Mouse (Mus musculus): ENCODE data around the gene Ptprn2. TPM values are rescaled to one million over a fixed set of nuclear protein-coding genes. Genes with fewer than 3 reads are reported as not detected.
A peak's percentile ranks its signal among the peaks of the same experiment; 100 is the strongest.

Gene Ptprn2
- polyA plus RNA-seq, 1 experiment from 2014 or later = 0.07 TPM

DNA sequence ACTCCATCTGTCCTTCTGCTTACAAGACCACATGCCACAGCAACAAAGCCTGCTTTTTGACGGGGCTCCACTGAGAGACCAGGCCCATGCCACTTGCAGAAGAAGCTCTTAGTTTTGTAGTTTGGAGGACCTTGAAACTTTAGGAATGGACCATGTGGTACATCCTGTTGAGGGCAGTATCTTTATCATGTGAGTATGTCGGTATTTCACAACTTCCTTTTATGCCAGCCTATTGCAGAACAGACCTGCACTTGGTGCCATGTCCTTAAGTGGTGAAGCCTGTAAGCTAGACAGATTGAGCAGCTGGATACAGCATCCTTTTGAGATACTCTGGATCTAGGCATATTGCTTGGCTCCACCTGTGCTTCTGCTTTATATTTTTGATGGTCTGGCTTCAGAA is 12.3 kb upstream of the Ptprn2 start:
- Histone ChIP-seq H3K4me3 (ENCODE audit: low read length) (no peak overlapping the region), H3K4me2 (ENCODE audit: low read depth, low read length) (no peak overlapping the region), H3K9ac (ENCODE audit: low read length) (no peak overlapping the region), H3K36me3 (ENCODE audit: control insufficient read depth, insufficient read depth) (no peaks in the 10 kb centered on the region), H3K27ac (ENCODE audit: low read length) (no peak overlapping the region), H3K9me3 (replicated peaks; ENCODE audit: control insufficient read depth, low read length) (no peaks in the 10 kb centered on the region), H3K27me3 (ENCODE audit: control insufficient read depth, insufficient read depth, low read length) (no peaks in the 10 kb centered on the region), H3K4me1 (ENCODE audit: control insufficient read depth, insufficient read depth, low read length) (no peaks in the 10 kb centered on the region)
- no peak for ATAC-seq (replicated peaks; ENCODE audit: extremely low read depth, insufficient read depth, low FRiP score)
- WGBS = 68% methylated on average over 2 of the region's 2 CpGs

DNA sequence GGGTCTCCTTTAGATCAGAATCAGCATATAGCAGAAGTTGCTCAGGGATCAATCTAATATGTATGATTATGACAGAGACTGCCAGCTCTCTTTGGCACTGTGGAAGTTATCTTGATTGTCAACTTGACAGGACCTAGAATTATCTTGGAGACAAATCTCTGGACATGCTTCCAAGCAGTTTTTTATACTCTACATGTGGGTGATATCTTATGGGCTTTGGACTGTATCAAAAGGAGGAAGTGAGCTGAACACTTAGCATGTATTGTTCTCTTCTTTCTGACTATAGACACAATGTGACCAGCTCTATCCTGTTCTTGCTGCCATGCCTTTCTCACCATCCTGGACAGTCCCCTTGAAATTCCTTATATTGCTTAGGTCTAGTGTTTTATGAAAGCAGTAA is 11.8 kb upstream of the Ptprn2 start:
- H3K36me3 ChIP-seq (ENCODE audit: control insufficient read depth, insufficient read depth) = no peaks in the 10 kb centered on the region
- no peaks in the 10 kb centered on the region for H3K27me3 ChIP-seq (ENCODE audit: control insufficient read depth, insufficient read depth, low read length)
- ATAC-seq (replicated peaks; ENCODE audit: extremely low read depth, insufficient read depth, low FRiP score) = no peak; the same call in 1 of the 2 replicates
- no peak overlapping the region for H3K27ac ChIP-seq (ENCODE audit: low read length)
- H3K9ac ChIP-seq (ENCODE audit: low read length) = no peak overlapping the region
- H3K4me1 ChIP-seq (ENCODE audit: control insufficient read depth, insufficient read depth, low read length) = no peaks in the 10 kb centered on the region
- no peaks in the 10 kb centered on the region for H3K9me3 ChIP-seq (replicated peaks; ENCODE audit: control insufficient read depth, low read length)
- no peak overlapping the region for H3K4me3 ChIP-seq (ENCODE audit: low read length)
- no peak overlapping the region for H3K4me2 ChIP-seq (ENCODE audit: low read depth, low read length)

DNA sequence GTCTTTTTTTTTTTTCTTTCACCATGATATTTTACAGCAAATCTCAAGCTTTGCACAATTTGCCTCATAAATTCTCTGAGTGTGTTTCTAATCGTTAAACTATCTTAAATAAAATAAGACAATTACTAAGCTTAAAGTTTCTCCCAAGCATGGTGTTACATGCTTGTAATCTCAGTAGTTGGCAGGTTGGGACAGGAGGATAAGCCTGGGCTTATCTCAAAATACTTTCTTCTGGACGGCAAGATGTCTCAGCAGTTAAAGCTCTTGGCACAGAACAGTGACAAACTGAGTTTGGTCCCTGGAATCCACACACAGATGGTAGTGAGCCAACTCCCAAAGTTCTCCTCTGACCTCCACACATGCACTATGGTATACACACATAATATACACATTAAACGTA is 10.8 kb upstream of the Ptprn2 start:
- no peak overlapping the region for H3K27ac ChIP-seq (ENCODE audit: low read length)
- H3K4me1 ChIP-seq (ENCODE audit: control insufficient read depth, insufficient read depth, low read length) = no peaks in the 10 kb centered on the region
- H3K4me2 ChIP-seq (ENCODE audit: low read depth, low read length) = no peak overlapping the region
- ATAC-seq (replicated peaks; ENCODE audit: extremely low read depth, insufficient read depth, low FRiP score) = no peak
- no peaks in the 10 kb centered on the region for H3K9me3 ChIP-seq (replicated peaks; ENCODE audit: control insufficient read depth, low read length)
- no peaks in the 10 kb centered on the region for H3K36me3 ChIP-seq (ENCODE audit: control insufficient read depth, insufficient read depth)
- no peak overlapping the region for H3K4me3 ChIP-seq (ENCODE audit: low read length)
- H3K9ac ChIP-seq (ENCODE audit: low read length) = no peak overlapping the region
- 56% methylated on average over 3 of the region's 3 CpGs for WGBS
- H3K27me3 ChIP-seq (ENCODE audit: control insufficient read depth, insufficient read depth, low read length) = no peaks in the 10 kb centered on the region

DNA sequence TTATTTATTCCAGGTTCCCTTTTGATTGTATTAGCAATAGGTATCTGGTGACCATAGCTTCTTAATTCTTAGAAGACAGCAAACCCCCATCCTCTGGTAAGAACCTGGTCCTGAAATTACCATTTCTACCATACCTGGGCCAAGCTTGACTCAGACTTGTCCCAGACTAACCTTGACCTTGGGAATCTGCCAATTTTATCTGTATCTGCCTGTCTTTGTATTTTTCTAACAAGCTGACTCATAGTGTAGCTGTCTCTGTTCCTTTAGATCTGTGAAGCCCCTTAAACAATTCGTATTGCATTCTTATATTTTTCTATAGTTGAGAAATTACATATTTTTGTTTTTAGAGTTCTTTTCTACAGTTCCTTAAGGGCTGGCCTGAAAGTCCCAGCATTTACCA is 6.7 kb upstream of the Ptprn2 start:
- ATAC-seq (replicated peaks; ENCODE audit: extremely low read depth, insufficient read depth, low FRiP score) = no peak
- Histone ChIP-seq H3K9ac (ENCODE audit: low read length) (no peak overlapping the region), H3K4me2 (ENCODE audit: low read depth, low read length) (no peak overlapping the region), H3K9me3 (replicated peaks; ENCODE audit: control insufficient read depth, low read length) (no peaks in the 10 kb centered on the region), H3K27ac (ENCODE audit: low read length) (no peak overlapping the region), H3K4me1 (ENCODE audit: control insufficient read depth, insufficient read depth, low read length) (no peaks in the 10 kb centered on the region), H3K36me3 (ENCODE audit: control insufficient read depth, insufficient read depth) (no peaks in the 10 kb centered on the region), H3K27me3 (ENCODE audit: control insufficient read depth, insufficient read depth, low read length) (no peaks in the 10 kb centered on the region), H3K4me3 (ENCODE audit: low read length) (no peak overlapping the region)
- WGBS = 50% methylated on average over 1 of the region's 1 CpGs

DNA sequence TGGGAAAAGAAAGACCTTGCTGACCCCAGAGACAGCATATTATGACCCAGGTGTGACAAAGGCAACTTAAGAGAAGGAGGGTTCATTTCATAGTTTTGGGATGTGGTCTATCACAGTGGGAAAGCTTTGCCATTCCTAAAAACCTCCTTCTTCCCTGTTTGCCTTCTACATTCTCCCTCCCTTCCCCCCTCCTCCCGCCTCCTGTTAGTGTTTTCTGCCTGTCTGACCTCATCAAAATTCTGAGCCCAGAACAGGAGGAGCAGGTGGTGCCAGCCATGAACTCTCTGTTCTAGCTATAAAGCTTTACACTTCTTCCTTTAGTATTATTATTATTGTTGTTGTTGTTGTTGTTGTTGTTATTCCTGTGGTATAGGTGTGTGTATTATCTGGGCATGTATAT is 3.6 kb upstream of the Ptprn2 start:
- H3K4me3 ChIP-seq (ENCODE audit: low read length) = no peak overlapping the region
- 75% methylated on average over 1 of the region's 1 CpGs for WGBS

DNA sequence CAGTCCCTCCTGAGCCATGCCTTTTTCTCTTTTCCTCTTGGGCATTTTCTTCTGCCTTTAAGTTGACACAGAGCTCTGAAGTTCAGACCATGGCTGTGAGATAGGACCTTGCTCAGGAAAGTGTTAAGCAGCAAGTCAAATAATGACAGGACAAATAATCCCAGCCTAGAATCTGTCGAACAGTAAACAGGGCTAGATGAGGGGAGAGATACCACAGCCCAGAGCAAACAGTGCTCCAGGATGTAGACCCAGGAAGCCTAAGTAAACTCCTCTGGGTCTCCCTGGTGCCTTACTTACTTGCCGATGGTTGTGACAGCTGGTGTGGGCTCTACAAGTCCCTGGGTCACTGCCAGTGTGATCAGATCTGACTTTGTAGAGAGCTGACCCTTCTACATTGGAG is 1.9 kb upstream of the Ptprn2 start:
- no peak overlapping the region for H3K4me3 ChIP-seq (ENCODE audit: low read length)
- H3K9ac ChIP-seq (ENCODE audit: low read length) = no peak overlapping the region
- H3K27ac ChIP-seq (ENCODE audit: low read length) = no peak overlapping the region
- no peaks in the 10 kb centered on the region for H3K9me3 ChIP-seq (replicated peaks; ENCODE audit: control insufficient read depth, low read length)
- H3K4me2 ChIP-seq (ENCODE audit: low read depth, low read length) = no peak overlapping the region
- H3K27me3 ChIP-seq (ENCODE audit: control insufficient read depth, insufficient read depth, low read length) = peaks cover 6% of the 10 kb centered on the region; the same call in 1 of the 2 replicates
- no peaks in the 10 kb centered on the region for H3K36me3 ChIP-seq (ENCODE audit: control insufficient read depth, insufficient read depth)
- 26% methylated on average over 2 of the region's 2 CpGs for WGBS
- no peak for ATAC-seq (replicated peaks; ENCODE audit: extremely low read depth, insufficient read depth, low FRiP score)
- peaks cover 5% of the 10 kb centered on the region for H3K4me1 ChIP-seq (ENCODE audit: control insufficient read depth, insufficient read depth, low read length)

More for the DNA sequence above, 3.6 kb upstream of the Ptprn2 start:
- no peaks in the 10 kb centered on the region for H3K9me3 ChIP-seq (replicated peaks; ENCODE audit: control insufficient read depth, low read length)
- H3K27me3 ChIP-seq (ENCODE audit: control insufficient read depth, insufficient read depth, low read length) = peaks cover 6% of the 10 kb centered on the region; the same call in 1 of the 2 replicates
- H3K27ac ChIP-seq (ENCODE audit: low read length) = no peak overlapping the region
- H3K4me1 ChIP-seq (ENCODE audit: control insufficient read depth, insufficient read depth, low read length) = peaks cover 5% of the 10 kb centered on the region
- no peak overlapping the region for H3K9ac ChIP-seq (ENCODE audit: low read length)
- no peak for ATAC-seq (replicated peaks; ENCODE audit: extremely low read depth, insufficient read depth, low FRiP score)
- H3K36me3 ChIP-seq (ENCODE audit: control insufficient read depth, insufficient read depth) = no peaks in the 10 kb centered on the region
- H3K4me2 ChIP-seq (ENCODE audit: low read depth, low read length) = no peak overlapping the region

DNA sequence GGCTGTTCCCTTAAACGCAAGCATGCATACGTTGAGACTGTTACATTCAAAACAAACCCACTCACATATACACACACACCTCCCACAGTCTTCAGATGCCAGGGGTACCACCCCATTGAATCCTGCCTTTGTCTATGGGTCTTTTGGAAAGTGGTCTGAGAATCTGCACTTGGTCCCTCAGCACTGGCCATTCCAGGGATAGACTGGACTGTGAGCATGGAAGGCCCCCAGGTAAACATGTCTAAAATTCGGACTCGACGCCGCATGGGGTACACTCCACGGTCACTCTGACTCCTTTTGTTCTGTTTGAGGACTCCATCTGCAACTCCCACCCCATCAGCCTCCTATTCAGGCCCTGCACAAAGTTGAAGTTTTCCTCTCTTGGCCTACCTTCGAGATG is 529 bp upstream of the Ptprn2 start:
- WGBS = 72% methylated on average over 8 of the region's 8 CpGs
- peaks cover 5% of the 10 kb centered on the region for H3K4me1 ChIP-seq (ENCODE audit: control insufficient read depth, insufficient read depth, low read length)
- no peaks in the 10 kb centered on the region for H3K36me3 ChIP-seq (ENCODE audit: control insufficient read depth, insufficient read depth)
- H3K27ac ChIP-seq (ENCODE audit: low read length) = no peak overlapping the region
- H3K9me3 ChIP-seq (replicated peaks; ENCODE audit: control insufficient read depth, low read length) = no peaks in the 10 kb centered on the region
- peaks cover 6% of the 10 kb centered on the region; the same call in 1 of the 2 replicates for H3K27me3 ChIP-seq (ENCODE audit: control insufficient read depth, insufficient read depth, low read length)
- peak overlapping the region; percentile 97; the same call in 1 of the 2 replicates for H3K4me2 ChIP-seq (ENCODE audit: low read depth, low read length)
- ATAC-seq (replicated peaks; ENCODE audit: extremely low read depth, insufficient read depth, low FRiP score) = no peak
- H3K9ac ChIP-seq (ENCODE audit: low read length) = no peak overlapping the region
- no peak overlapping the region; the same call in 1 of the 2 replicates for H3K4me3 ChIP-seq (ENCODE audit: low read length)

DNA sequence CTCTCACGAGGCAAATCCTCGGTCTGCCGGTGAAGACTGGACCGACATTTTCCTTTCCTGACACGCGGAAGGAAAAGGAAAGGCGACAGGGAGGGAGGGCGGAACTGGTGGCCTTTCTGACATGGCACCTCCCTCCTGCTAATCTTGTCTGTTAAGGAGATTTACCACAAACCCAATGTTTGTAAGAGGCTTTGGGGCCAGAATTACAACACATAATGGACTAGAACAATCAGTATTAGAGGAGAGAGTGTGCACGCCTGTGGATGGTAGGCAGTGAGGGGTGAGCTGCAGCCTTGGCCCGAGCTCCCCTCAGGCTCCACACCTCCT is 847 bp downstream of the Ptprn2 start:
- WGBS = 6% methylated on average over 10 of the region's 10 CpGs
- no peaks in the 10 kb centered on the region for H3K9me3 ChIP-seq (replicated peaks; ENCODE audit: control insufficient read depth, low read length)
- H3K9ac ChIP-seq (ENCODE audit: low read length) = no peak overlapping the region
- peak overlapping the region; percentile 97 for H3K4me2 ChIP-seq (ENCODE audit: low read depth, low read length)
- H3K27ac ChIP-seq (ENCODE audit: low read length) = no peak overlapping the region
- no peak for ATAC-seq (replicated peaks; ENCODE audit: extremely low read depth, insufficient read depth, low FRiP score)
- no peaks in the 10 kb centered on the region for H3K36me3 ChIP-seq (ENCODE audit: control insufficient read depth, insufficient read depth)
- peaks cover 5% of the 10 kb centered on the region for H3K4me1 ChIP-seq (ENCODE audit: control insufficient read depth, insufficient read depth, low read length)
- peak overlapping the region; percentile 59 for H3K4me3 ChIP-seq (ENCODE audit: low read length)
- H3K27me3 ChIP-seq (ENCODE audit: control insufficient read depth, insufficient read depth, low read length) = peaks cover 6% of the 10 kb centered on the region; the same call in 1 of the 2 replicates

DNA sequence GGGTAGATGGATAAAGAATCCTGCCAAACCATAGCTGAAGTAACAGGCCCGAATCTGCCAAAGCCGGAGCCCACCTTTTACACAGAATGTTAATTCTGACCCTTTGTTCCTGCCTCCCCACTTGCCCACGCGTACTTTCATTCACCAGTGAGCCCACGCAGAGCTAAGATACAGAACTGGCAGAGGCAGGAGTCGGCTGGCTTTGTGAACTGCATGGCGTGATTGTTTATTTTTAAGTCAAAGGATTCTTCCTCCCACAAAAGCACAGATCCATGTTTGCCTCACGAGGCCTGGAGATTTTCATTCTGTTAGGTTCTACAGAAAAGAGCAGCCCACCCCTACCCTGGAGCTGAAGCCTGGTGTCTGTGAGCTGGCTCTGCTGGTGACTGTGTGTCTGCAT is 3.3 kb downstream of the Ptprn2 start:
- H3K27me3 ChIP-seq (ENCODE audit: control insufficient read depth, insufficient read depth, low read length) = peaks cover 6% of the 10 kb centered on the region; the same call in 1 of the 2 replicates
- no peaks in the 10 kb centered on the region for H3K9me3 ChIP-seq (replicated peaks; ENCODE audit: control insufficient read depth, low read length)
- H3K36me3 ChIP-seq (ENCODE audit: control insufficient read depth, insufficient read depth) = no peaks in the 10 kb centered on the region
- peaks cover 5% of the 10 kb centered on the region for H3K4me1 ChIP-seq (ENCODE audit: control insufficient read depth, insufficient read depth, low read length)
- H3K4me3 ChIP-seq (ENCODE audit: low read length) = no peak overlapping the region
- no peak overlapping the region for H3K9ac ChIP-seq (ENCODE audit: low read length)
- 64% methylated on average over 8 of the region's 8 CpGs for WGBS
- H3K4me2 ChIP-seq (ENCODE audit: low read depth, low read length) = no peak overlapping the region
- no peak for ATAC-seq (replicated peaks; ENCODE audit: extremely low read depth, insufficient read depth, low FRiP score)
- no peak overlapping the region for H3K27ac ChIP-seq (ENCODE audit: low read length)

Measured in heart, embryonic 16.5 days (tissue).